Mouse (Mus musculus) gonadal fat pad, adult 2 months (tissue): Measurements from ENCODE around the gene Olfr3. TPM values are rescaled to one million over a fixed set of nuclear protein-coding genes. Genes with fewer than 3 reads are reported as not detected.

Source experiments
- DNase-seq: peaks from one replicate; pipeline ENCODE4 v3.0.0-alpha.2; 2012; ENCODE audit warnings: low read depth
- polyA plus RNA-seq: library from polyadenylated mRNA; depleted of rRNA; stranded (reverse); fragments of >200 nt; gene quantifications from 2 replicates; pipeline ENCODE4 v1.2.3, GENCODE M21; 2012; rRNA removed

Olfr3 gene
- not detected in 2 replicates for polyA plus RNA-seq

DNA sequence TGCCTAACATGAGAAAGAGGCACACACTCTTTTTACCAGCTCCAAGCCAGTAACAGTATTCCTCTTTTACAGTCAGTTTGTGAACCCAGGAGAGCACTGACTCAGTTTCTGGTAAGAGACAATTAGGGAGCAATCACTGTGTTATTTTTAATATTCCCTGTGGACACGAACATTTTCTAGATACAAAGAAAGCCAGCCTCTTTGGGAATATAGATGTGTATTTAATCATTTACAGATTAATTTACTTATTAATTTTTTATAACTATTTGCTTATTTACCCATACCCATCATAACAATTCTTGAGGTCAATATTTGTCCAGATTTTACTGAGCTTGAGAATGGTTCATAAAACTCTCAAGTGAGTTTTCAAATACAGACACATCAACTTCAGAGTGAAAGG lies at the start of gene Olfr3:
Olfr3 (minus strand) TSS at position 101 of the 400 bp plus-strand sequence.
- no peak for DNase-seq

DNA sequence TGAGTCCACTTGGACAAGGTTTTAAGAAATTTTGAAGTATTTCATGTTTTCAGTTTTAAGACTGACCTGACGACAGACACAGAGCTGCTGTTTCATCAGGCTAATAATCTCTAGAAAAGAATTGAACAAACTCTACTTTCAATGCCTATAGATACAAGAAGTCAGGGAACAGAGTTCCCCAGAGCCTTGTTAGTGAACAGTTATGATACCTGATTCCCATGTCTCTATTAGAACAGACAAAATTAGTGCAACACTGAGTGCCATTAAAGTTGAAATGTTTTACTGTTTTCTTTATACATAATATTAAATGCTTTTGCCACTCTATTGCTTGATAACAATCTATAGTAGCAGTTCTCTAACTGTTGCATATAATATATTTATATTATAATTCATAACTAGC lies 45.7 kb upstream of the Olfr3 start, which contains the start of gene Olfr351:
Olfr351 (minus strand) TSS at position 101 of the 400 bp plus-strand sequence.
- no peak for DNase-seq

DNA sequence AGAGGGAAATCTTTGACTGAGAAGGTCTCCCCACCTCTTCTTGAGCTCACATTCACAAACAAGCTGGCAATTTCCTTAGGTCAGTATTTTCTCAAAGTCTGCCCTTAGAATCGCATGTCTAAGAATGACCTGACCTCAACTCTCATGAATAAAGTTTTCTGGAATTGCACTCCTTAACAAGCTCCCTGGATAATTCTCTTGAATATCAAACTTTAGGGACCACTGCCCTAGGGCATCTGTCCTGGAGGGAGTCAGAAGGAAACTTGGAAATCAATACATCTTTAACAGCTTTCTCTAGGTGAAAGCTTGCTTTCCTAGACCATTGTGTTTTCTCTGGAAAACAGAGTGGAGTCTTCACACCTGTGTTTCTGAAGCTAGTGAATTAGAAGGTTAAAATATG lies 29.2 kb upstream of the Olfr3 start, which contains the start of gene Olfr350:
Olfr350 (plus strand) TSS at position 301 of the 400 bp plus-strand sequence.
- DNase-seq: no peak

DNA sequence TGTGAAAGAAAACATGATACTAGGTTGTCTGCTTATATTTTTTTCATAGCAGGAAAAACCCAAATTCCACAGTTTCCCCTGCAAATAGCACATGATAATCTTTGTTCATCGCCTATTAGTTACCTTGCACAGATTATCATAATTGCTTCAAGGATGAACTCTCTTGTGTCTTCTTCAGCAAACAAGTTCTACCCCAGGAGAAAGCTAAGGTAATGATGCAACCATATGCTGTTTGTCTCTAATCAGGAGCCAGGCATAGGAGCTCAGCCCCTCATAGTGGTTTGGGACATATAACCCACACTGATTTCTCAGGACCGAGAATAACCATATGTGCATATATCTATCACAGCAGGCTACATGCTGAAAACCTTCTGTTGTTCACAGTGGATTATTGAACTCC lies 26.6 kb downstream of the Olfr3 start, which contains the start of gene Olfr50:
Olfr50 (plus strand) TSS at position 301 of the 400 bp plus-strand sequence.
- DNase-seq: no peak

DNA sequence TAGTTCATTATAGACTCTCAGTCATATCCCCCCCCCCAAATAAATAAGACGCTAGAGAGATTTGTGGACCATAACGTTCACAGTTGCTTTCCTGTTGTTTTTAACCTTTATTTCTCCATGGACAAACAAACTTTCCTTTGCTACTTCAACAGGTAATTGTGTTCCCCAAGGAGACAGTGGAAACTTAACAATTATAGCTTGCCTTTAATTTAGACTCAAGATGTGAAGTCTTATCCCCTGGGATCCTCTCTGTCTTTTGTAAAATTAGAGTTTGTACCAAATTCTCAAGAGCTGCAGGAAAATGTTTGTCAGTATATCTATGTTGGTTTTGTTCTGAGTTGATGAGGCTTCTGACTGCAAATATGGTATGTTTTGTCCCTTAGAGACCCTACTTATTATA lies 32.9 kb downstream of the Olfr3 start, which contains the start of gene Olfr348:
Olfr348 (plus strand) TSS at position 301 of the 400 bp plus-strand sequence.
- DNase-seq: no peak

Other genes with a start within 250 kb of the Olfr3 start
- not detected in 2 replicates for gene Olfr345, start 177.0 kb downstream of the Olfr3 start, polyA plus RNA-seq
- not detected in 2 replicates for gene Olfr346, start 131.2 kb downstream of the Olfr3 start, polyA plus RNA-seq
- gene Olfr347, start 85.1 kb downstream of the Olfr3 start, polyA plus RNA-seq: not detected in 2 replicates
- gene Olfr348, start 32.8 kb downstream of the Olfr3 start, polyA plus RNA-seq: not detected in 2 replicates
- not detected in 2 replicates for gene Olfr50, start 26.5 kb downstream of the Olfr3 start, polyA plus RNA-seq
- not detected in 2 replicates for gene Olfr350, start 29.3 kb upstream of the Olfr3 start, polyA plus RNA-seq
- gene Olfr351, start 45.6 kb upstream of the Olfr3 start, polyA plus RNA-seq: not detected in 2 replicates
- gene Olfr352, start 51.4 kb upstream of the Olfr3 start, polyA plus RNA-seq: not detected in 2 replicates
- gene Olfr353, start 75.9 kb upstream of the Olfr3 start, polyA plus RNA-seq: not detected in 2 replicates
- not detected in 2 replicates for gene Olfr354, start 88.6 kb upstream of the Olfr3 start, polyA plus RNA-seq
- not detected in 2 replicates for gene Olfr355, start 111.9 kb upstream of the Olfr3 start, polyA plus RNA-seq
- not detected in 2 replicates for gene Olfr356, start 120.1 kb upstream of the Olfr3 start, polyA plus RNA-seq
- not detected in 2 replicates for gene Olfr357, start 176.8 kb upstream of the Olfr3 start, polyA plus RNA-seq
- gene Olfr358, start 192.3 kb upstream of the Olfr3 start, polyA plus RNA-seq: not detected in 2 replicates
- not detected in 2 replicates for gene Olfr360, start 248.7 kb upstream of the Olfr3 start, polyA plus RNA-seq